Mouse (Mus musculus): Measurements from ENCODE around the gene 3830417A13Rik.

DNA sequence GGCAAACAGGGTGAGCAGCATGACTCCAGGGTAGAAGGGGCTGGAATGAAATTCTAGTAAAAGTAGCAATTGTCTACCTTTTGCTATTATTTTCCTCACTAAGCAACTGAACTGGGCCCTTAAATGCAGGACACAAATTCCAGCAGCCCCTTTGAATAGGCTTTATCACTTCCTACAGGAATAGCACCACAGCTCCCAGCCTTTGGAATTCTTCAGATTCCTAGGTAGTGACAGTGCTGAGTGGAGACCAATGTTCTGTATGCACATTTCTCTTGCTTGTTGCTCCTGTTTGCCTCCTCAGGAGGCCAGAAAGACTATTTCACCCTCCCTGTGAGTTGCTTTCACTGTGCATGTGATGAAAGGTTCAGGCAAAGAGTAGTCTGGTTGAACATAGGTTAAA, 7.9 kb downstream of the 3830417A13Rik start:
- no peak for TF ChIP-seq CTCF (conservative IDR thresholded peaks at IDR 0.05 in 1 of 2, IDR thresholded peaks at IDR 0.05 in 1 of 2; ENCODE audit: low read depth in 2 of 2, low read length in 2 of 2)
- TF ChIP-seq USF2 (conservative IDR thresholded peaks at IDR 0.05; ENCODE audit: low read depth, low read length) = no peak
- no peak for TF ChIP-seq MXI1 (IDR thresholded peaks at IDR 0.05; ENCODE audit: low read depth, low read length)
- TF ChIP-seq ETS1 (conservative IDR thresholded peaks at IDR 0.05; ENCODE audit: low read depth, low read length) = no peak
- no peak for TF ChIP-seq IRF4 (IDR thresholded peaks at IDR 0.05; ENCODE audit: low read depth, low read length)
- no peak for TF ChIP-seq USF1 (IDR thresholded peaks at IDR 0.05; ENCODE audit: low read depth, low read length)
- TF ChIP-seq POLR2A (IDR thresholded peaks at IDR 0.05; ENCODE audit: low read depth, low read length) = no peak
- no peak for TF ChIP-seq UBTF (IDR thresholded peaks at IDR 0.05; ENCODE audit: low read depth, low read length)
- no peak for TF ChIP-seq ZKSCAN1 (IDR thresholded peaks at IDR 0.05; ENCODE audit: borderline replicate concordance, low read depth, low read length)
- no peak for TF ChIP-seq EP300 (IDR thresholded peaks at IDR 0.05; ENCODE audit: low read length)
- TF ChIP-seq MAZ (IDR thresholded peaks at IDR 0.05; ENCODE audit: low read depth, low read length) = no peak
- no peak for TF ChIP-seq MAFK (IDR thresholded peaks at IDR 0.05; ENCODE audit: insufficient replicate concordance, low read length)
- no peak for TF ChIP-seq POLR2AphosphoS2 (IDR thresholded peaks at IDR 0.05; ENCODE audit: low read depth, low read length)
